Mouse (Mus musculus): ENCODE data around the gene Smtn.

DNA sequence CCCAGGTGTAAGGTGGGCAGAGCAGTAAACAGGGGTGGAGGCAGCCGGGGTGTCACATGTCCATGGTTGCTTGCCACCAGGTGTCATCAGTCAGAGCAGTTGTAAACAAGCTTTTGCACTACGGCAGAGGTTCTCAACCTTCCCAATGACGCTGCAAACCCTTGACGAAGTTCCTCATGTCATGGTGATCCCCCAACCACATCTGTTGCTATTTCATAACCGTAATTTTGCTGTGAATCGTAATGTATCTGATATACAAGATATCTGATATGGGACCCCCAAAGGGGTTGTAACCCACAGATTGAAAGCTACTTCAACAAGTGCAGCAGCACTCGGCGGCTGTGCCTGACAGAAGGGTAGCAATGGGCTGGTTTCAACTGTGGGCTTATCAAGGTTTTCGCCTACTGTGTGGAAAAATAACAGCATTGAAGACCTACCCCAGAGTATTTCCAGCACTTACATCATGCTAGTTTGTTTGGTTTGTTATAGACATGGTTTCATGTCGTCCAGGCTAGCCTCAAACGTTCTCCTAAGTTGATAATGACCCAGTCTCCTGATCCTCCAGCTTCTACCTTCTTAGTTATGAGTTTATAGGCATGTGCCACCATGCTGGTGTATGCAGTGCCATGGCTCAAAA, 47.7 kb upstream of the Smtn start:
- TF ChIP-seq EP300 (IDR thresholded peaks at IDR 0.05; ENCODE audit: insufficient read depth, low read depth, low read length) (0 out of 2 replicates have a peak, but pooled peaks have one; percentile 9), CTCF (IDR thresholded peaks at IDR 0.05; ENCODE audit: low read depth, low read length) (no peak), POLR2A (IDR thresholded peaks at IDR 0.05; ENCODE audit: insufficient read depth, low read length) (no peak)

All from ES-Bruce4 (cell line).